Mouse (Mus musculus) monocyte, adult 2 months (primary cell): ENCODE data around the gene Dvl2.
"Not testable (repeated sequence)": the region's sequence is repeated elsewhere in the genome, so short reads cannot be mapped to it uniquely, and the experiment has no call there.

ENCODE experiments used
- DNase-seq, 2 experiments: peaks; one replicate each; pipeline ENCODE4 v3.0.0; 2022; ENCODE audit warnings: low spot score in 2 of 2, low read depth in 1 of 2

Dvl2 gene

DNA sequence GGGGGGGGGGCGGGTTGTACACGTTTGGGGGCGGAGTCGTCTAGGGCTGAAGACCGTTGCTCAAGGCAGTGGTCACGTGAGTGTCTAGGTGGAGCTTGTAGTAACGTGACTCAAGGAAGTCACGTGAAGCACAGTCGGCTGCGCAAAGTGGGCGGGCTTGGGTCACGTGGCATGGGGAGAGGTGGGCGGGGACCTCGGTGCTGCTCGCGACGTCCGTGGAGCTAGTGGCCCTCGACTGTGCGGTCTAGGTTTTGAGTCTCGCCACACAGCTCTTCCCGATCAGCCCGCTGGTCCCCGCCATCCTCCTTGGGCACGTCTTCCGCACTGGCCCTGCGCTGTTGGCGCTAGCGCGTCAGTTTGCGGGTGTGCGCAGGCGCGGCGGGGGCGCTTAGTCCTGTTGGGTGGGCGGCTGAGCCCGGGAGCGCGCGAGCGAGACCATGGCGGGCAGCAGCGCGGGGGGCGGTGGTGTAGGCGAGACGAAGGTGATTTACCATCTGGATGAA, at the start of gene Dvl2:
Gene Dvl2 (plus strand): TSS at position 200 of the 503 bp plus-strand sequence.
- peak; percentile 72 to 80 for DNase-seq

DNA sequence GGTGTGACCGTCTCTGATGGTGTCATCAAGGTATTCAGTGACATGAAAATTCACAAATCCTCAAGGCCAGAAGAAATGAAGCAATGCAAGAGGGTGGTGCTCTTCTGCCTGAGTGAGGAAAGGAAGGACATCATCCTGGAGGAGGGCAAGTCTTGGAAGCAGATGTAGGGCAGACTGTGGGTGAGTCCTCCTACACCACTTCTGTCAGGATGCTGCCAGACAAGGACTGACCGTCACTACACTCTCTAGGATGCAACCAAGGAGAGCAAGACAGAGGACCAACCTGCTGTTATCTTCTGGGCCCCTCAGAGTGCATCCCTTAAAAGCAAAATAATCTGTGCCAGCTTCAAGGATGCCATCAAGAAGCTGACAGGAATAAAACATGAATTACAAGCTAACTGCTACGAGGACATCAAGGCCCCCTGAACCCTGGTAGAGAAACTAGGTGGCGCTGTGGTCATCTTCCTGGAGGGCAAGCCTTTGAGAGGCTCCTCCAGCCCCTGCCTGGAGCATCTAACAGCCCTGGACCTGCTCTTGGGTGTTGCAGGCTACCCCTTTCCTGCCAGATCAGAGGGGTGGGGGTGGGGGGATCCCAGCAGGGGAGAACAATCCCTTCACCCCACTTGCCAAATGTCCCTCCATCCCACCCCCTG, 49.5 kb upstream of the Dvl2 start:
- no peak for DNase-seq

- no peak for DNase-seq
Observed at GRCm38 (mm10) chr11:69952274-69952673, 48.1 kb upstream of the Dvl2 start.

DNA sequence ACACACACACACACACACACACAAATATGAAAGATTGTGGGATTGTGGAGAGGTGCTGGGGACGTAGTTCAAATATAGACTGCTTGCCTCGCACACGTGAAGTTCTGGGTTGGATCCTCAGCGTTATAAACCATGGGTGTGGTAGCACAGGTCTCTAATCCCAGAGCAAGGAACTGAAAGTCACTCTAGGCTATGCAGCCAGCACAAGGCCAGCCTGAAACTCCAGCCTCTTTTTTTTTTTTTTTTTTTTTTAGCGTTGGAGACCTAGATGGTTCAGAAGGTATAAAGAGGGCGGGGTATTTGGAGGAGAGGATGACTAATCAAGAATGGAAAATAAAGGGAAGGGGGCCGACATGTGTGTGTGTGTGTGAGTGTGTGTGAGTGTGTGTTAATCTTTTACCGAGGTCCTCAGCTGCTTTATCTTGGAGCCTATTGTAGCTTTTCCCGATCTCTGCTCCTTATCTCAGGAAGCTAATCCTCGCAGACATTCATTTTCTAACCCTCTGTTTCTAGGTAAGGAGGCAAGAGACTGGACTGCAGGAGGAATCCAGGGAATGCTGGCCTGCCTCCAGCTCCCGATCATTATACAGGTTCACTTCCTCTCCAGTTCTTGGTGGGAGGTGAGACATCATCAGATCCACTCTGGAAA, 47.0 kb upstream of the Dvl2 start:
- no peak for DNase-seq

GRCm38 (mm10) chr11:69955618-69956017, 44.8 kb upstream of the Dvl2 start:
- DNase-seq = not testable (repeated sequence)

- DNase-seq = no peak
Observed at GRCm38 (mm10) chr11:69956218-69956617, 44.2 kb upstream of the Dvl2 start.

- DNase-seq = no peak
Observed at GRCm38 (mm10) chr11:69960616-69961015, 39.8 kb upstream of the Dvl2 start.

DNA sequence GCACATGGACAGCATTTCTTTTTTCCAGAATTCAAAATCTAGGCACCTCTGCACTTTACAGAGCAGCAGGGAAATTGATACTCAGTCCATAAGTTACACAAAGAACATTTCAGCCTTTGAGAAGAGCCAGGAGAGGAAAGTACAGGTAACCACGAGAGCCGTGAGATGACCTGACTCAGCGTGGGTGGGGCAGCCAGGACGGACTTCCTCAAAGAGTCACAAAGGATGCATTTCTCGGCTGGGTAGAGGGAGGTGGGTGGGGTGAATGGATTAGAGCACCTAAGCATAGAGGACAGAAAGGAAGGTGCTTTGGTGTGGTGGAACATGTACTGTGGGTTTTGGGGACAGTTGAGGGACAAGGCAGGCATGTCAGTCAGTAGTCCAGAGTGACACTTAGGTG, 38.6 kb upstream of the Dvl2 start:
- no peak for DNase-seq

- no peak for DNase-seq
Observed at GRCm38 (mm10) chr11:69964650-69965270, 35.6 kb upstream of the Dvl2 start, which contains the start of gene Cldn7. TSS of gene Cldn7 (plus strand) at chr11:69964779.

DNA sequence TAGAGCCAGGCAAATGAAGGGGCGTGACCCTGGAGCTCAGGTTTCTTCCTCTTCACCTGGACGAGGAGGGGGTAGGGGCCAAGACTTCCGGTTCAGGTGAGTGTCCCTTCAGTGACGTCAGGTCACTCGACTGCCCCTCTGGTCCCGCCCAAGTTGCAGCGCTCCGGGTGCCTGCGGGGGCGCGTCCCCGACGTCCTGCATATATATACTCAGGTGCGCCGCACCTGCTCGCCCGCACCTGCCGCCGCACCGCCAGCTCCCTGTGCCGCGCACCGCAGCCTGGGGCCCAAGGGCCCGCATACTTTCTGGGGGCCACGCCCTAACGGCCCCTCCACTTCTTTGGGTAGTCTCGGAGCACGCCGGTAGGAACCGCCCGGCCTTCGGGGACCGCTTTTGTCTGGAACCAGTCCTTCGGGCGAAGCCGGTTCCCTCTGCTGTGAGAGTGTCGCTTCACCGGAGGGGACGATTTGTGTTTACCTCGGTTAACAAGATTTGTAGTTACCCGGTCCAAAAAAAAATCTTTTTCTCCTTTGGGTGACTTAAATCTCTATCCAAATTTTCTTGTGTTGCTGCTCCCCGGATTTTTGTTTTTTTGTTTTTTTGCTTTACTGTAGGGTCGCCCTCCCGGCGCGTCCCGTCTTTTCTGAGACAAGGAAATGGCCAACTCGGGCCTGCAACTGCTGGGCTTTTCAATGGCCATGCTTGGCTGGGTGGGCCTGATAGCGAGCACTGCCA, 35.0 kb upstream of the Dvl2 start:
- no peak for DNase-seq

DNA sequence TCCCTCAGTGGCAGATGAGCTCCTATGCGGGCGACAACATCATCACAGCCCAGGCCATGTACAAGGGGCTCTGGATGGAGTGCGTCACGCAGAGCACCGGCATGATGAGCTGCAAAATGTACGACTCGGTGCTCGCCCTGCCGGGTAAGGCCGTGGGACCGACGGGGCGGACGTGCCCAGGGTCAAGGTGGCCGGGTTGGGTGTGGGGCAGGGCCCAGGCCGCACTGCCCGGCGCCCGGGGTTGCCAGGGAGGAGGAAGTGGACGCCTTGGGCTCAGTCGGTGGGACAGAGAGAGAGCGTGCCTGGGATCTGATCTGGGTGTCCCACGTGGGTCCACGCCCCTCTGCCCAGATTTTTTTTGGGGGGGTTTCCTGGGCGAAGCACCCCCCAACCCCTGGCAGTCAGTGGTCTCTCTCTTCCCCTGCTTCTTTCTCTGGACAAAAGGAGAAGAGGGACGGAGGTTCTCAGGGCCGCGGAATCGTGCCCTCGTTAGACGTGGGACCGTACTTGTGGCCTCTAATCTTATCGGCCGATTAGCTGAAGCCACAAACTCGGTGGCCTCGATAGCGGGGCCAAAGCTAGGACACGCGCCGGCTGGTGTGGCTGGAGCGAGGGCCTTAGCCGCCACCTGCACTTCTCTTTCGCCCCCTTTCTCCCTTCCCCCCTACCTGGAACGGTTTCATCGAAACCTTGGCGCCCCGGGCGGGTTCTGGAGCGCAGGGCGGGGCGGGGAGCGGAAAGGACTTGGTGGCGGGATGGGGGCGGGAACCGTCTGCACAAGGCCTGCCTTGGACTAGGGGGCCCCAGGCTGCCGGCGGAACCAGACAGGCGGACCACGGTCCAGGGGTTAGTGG, 34.2 kb upstream of the Dvl2 start:
- no peak for DNase-seq

DNA sequence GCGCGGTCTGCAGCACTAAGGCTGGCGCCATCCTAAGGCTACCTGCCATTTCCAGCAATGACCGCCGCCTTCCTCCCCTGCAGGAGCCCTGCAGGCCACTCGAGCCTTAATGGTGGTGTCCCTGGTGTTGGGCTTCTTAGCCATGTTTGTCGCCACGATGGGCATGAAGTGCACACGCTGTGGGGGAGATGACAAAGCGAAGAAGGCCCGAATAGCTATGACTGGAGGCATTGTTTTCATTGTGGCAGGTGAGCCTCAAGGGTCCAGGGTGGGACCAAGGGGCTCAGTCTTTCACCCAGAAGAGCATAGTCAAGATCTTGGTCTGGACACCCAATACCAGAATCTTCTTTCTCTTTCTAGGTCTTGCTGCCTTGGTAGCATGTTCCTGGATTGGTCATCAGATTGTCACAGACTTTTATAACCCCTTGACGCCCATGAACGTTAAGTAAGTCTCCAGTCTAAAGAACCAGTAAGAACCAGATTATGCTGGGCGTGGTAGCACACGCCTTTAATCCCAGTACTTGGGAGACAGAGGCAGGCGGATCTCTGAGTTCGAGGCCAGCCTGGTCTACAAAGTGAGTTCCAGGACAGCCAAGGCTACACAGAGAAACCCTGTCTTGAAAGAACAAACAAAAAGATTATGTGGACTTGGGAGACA, 33.4 kb upstream of the Dvl2 start:
- no peak for DNase-seq

- no peak for DNase-seq
Observed at GRCm38 (mm10) chr11:69968793-69969192, 31.6 kb upstream of the Dvl2 start.

DNA sequence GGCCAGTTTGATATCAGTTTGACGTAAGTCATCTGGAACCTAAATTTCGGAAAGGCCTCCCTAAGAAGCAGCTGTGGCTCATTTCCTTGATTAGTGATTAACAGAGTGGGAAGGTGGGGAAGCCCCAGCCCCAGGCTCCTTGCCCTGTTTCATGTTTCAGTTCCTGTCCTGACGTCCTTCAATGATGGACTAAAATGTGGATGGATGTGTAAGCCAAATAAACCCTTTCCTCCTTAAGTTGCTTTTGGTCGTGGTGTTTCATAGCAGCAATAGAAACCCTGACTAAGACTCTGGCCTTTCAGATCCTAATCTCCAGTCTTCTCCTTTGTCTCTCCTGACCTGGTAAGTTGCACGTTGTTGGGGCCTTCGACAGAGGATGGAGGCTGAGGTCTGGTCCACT, 30.2 kb upstream of the Dvl2 start:
- no peak for DNase-seq

DNA sequence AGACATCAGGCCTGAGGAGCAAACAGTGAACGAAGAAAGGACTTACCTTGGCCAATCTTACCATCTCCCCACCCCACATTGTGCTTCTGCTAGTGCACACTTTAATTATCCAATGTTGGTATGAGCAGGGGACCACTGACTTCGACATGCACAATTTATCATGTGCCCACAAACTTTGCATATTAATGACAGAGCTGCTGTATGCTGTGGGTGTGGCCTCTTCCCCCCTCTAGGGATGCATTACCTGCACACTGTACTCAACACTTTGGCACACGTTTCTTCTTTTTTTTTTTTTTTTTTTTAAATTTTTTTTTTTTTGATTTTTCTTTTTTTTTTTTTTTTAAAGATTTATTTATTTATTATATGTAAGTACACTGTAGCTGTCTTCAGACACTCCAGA, 29.6 kb upstream of the Dvl2 start:
- no peak for DNase-seq

DNA sequence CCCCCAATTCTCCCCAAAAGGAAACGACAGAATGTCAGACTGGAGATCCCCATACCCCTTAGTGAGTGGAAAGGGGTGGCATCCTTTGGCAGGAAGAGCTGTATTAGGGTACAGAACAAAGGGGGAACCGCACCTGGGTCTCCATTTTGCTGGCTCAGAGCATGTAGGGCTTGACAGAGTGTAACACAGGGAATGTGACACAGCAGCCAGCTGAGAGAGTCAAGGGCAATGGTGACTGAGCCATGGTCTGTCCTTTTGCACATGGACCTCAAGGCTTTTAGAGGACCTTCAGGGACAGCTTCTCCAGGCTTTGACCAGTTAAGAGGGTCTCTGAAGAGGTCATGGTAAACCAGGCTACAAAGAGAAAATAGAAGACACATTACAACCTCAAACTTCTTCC, 25.5 kb upstream of the Dvl2 start:
- DNase-seq = no peak

- DNase-seq = no peak
Observed at GRCm38 (mm10) chr11:69976271-69976670, 24.1 kb upstream of the Dvl2 start.

GRCm38 (mm10) chr11:69979827-69980195, 20.6 kb upstream of the Dvl2 start:
- no peak for DNase-seq

DNA sequence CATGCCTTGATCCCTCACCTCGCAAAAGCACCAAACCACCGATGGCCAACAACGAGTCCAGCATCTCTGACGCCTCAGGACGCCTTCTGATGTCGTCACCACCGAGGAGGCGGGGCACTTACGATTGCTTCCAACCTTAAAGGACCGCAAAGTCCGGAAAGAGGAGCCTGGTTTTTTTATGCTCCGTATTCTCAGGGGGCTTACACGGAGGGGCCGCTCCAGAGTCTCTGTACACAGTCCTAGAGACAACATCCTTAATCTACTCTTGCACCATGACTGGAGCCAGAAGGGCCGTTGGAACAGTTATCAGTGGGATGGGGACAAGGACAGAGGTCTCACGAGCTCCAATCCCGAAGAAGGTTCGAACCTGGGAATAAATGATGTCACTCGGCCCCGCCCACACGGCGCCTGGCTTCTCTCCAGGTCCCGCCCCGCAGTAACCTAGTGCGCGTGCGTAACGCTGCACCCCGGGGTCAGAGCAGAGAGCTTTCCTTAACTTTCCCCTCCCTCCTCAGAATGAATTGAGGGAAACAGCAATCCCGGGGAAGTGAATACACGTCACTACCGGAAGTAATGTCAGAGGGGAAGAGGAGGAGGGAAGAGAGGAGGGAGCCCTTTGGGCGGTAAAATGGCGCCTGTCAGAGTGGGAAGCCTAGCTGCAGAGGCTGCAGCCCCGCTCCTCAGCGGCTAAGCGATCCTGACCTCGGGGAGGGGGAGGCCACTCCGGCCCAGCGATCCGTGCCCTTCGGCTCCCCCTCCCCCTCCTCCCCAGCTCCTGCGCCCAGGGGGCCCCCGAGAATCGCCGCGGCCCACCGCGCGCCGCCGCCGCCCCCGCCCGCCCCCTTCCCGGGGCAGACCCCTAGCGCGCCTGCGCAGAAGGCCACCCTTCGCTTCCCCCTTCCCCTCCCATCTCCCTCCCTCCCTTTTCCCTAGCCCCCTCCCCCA, 19.9 kb upstream of the Dvl2 start:
- peak; percentile 98 for DNase-seq
